Mouse (Mus musculus) midbrain, embryonic 16.5 days (tissue): ENCODE results near the gene Tapt1. TPM values are rescaled to one million over a fixed set of nuclear protein-coding genes. Genes with fewer than 3 reads are reported as not detected.

ENCODE experiments used
- ATAC-seq: fragments of 200-750 bp; cut with Nextera tagmentation; 2 replicates; pipeline ENCODE4 v1.8.0; 2017; ENCODE audit warnings: moderate TSS enrichment
- H3K27ac ChIP-seq: fragments of 300-500 bp; sonication (generic); 2 replicates; pipeline ENCODE4 v1.5.1; 2014; ENCODE audit warnings: mild to moderate bottlenecking, low read length, mixed read lengths
- H3K27me3 ChIP-seq: fragments of 300-500 bp; sonication (generic); 2 replicates; pipeline ENCODE4 v1.6.1; 2014; ENCODE audit warnings: low read depth, low read length, mixed read lengths; ENCODE audit not compliant: control insufficient read depth, insufficient read depth
- H3K36me3 ChIP-seq: fragments of 300-500 bp; sonication (generic); 2 replicates; pipeline ENCODE4 v1.6.1; 2014; ENCODE audit warnings: mild to moderate bottlenecking, low read length, moderate library complexity, mixed read lengths; ENCODE audit not compliant: control insufficient read depth, insufficient read depth
- H3K4me1 ChIP-seq: fragments of 300-500 bp; sonication (generic); 2 replicates; pipeline ENCODE4 v1.6.1; 2014; ENCODE audit warnings: mild to moderate bottlenecking, low read length, mixed read lengths; ENCODE audit not compliant: control insufficient read depth, insufficient read depth
- H3K4me2 ChIP-seq: fragments of 300-500 bp; sonication (generic); 2 replicates; pipeline ENCODE4 v1.6.1; 2014; ENCODE audit warnings: mild to moderate bottlenecking, low read length, mixed read lengths
- H3K4me3 ChIP-seq: fragments of 300-500 bp; sonication (generic); 2 replicates; pipeline ENCODE4 v1.5.1; 2014; ENCODE audit warnings: low read depth, mild to moderate bottlenecking, low read length, moderate library complexity, mixed read lengths
- H3K9ac ChIP-seq: fragments of 300-500 bp; sonication (generic); 2 replicates; pipeline ENCODE4 v1.6.1; 2014; ENCODE audit warnings: low read depth, low read length, mixed read lengths
- H3K9me3 ChIP-seq: fragments of 300-500 bp; sonication (generic); replicated peaks from 2 replicates; pipeline ENCODE4 v1.6.1; 2014; ENCODE audit warnings: mild to moderate bottlenecking, low read length, mixed read lengths; ENCODE audit not compliant: control insufficient read depth, poor library complexity, severe bottlenecking
- WGBS: fragments of 180-500 bp; shearing (Covaris S2); extraction: QIAGEN DNeasy Blood & Tissue Kit; methylation state at CpG from one replicate; pipeline ENCODE4 v1.1.7; 2014; 5-methylcytosine and 5-hydroxymethylcytosine counted together
- polyA plus RNA-seq: library from polyadenylated mRNA; unstranded; fragments of >200 nt; fragmentation: Nextera tagmentation; extraction: Ambion mirVana; gene quantifications from 2 replicates; pipeline ENCODE4 v1.2.1, GENCODE M21; 2015

Tapt1 gene
- polyA plus RNA-seq, 1 experiment from 2014 or later = 30.8 TPM

- H3K4me3 ChIP-seq = no peak overlapping the region
- H3K36me3 ChIP-seq = no peaks in the 10 kb centered on the region
- H3K27ac ChIP-seq = no peak overlapping the region
- no peaks in the 10 kb centered on the region for H3K9me3 ChIP-seq
- no peak for ATAC-seq
- no peaks in the 10 kb centered on the region for H3K27me3 ChIP-seq
- no peaks in the 10 kb centered on the region for H3K4me1 ChIP-seq
- H3K4me2 ChIP-seq = no peak overlapping the region
- H3K9ac ChIP-seq = no peak overlapping the region
- 71% methylated on average over 7 of the region's 7 CpGs for WGBS
Observed at GRCm38 (mm10) chr5:44239187-44240136, 13.0 kb upstream of the Tapt1 start.

- no peak for ATAC-seq
- WGBS = 95% methylated on average over 7 of the region's 7 CpGs
- no peak overlapping the region for H3K27ac ChIP-seq
- H3K36me3 ChIP-seq = no peaks in the 10 kb centered on the region
- no peaks in the 10 kb centered on the region for H3K27me3 ChIP-seq
- no peak overlapping the region for H3K4me2 ChIP-seq
- no peaks in the 10 kb centered on the region for H3K4me1 ChIP-seq
- no peaks in the 10 kb centered on the region for H3K9me3 ChIP-seq
- H3K4me3 ChIP-seq = no peak overlapping the region
- no peak overlapping the region for H3K9ac ChIP-seq
Observed at GRCm38 (mm10) chr5:44238201-44238600, 11.8 kb upstream of the Tapt1 start.

GRCm38 (mm10) chr5:44234606-44235005 lies 8.2 kb upstream of the Tapt1 start:
- no peak overlapping the region for H3K9ac ChIP-seq
- H3K36me3 ChIP-seq = no peaks in the 10 kb centered on the region
- ATAC-seq = no peak
- no peak overlapping the region for H3K27ac ChIP-seq
- H3K9me3 ChIP-seq = no peaks in the 10 kb centered on the region
- H3K27me3 ChIP-seq = no peaks in the 10 kb centered on the region
- no peaks in the 10 kb centered on the region for H3K4me1 ChIP-seq
- 88% methylated on average over 7 of the region's 7 CpGs for WGBS
- H3K4me3 ChIP-seq = no peak overlapping the region
- H3K4me2 ChIP-seq = no peak overlapping the region

- 87% methylated on average over 3 of the region's 3 CpGs for WGBS
- ATAC-seq = no peak
- no peaks in the 10 kb centered on the region for H3K9me3 ChIP-seq
Observed at GRCm38 (mm10) chr5:44233933-44234332, 7.5 kb upstream of the Tapt1 start.

GRCm38 (mm10) chr5:44228756-44229155 lies 2.3 kb upstream of the Tapt1 start:
- Histone ChIP-seq H3K4me1 (peaks cover 23% of the 10 kb centered on the region), H3K27me3 (no peaks in the 10 kb centered on the region), H3K4me2 (no peak overlapping the region), H3K36me3 (no peaks in the 10 kb centered on the region), H3K4me3 (no peak overlapping the region), H3K9ac (no peak overlapping the region), H3K27ac (no peak overlapping the region), H3K9me3 (no peaks in the 10 kb centered on the region)
- 75% methylated on average over 4 of the region's 4 CpGs for WGBS
- no peak for ATAC-seq

More at GRCm38 (mm10) chr5:44233933-44234332, 7.5 kb upstream of the Tapt1 start:
- Histone ChIP-seq H3K4me1 (no peaks in the 10 kb centered on the region), H3K27ac (no peak overlapping the region), H3K36me3 (no peaks in the 10 kb centered on the region), H3K4me3 (no peak overlapping the region), H3K4me2 (no peak overlapping the region), H3K9ac (no peak overlapping the region), H3K27me3 (no peaks in the 10 kb centered on the region)

GRCm38 (mm10) chr5:44228323-44228722 lies 1.9 kb upstream of the Tapt1 start:
- no peak overlapping the region for H3K4me2 ChIP-seq
- H3K4me1 ChIP-seq = peaks cover 23% of the 10 kb centered on the region
- no peak overlapping the region for H3K27ac ChIP-seq
- no peak overlapping the region for H3K9ac ChIP-seq
- H3K4me3 ChIP-seq = no peak overlapping the region
- H3K36me3 ChIP-seq = no peaks in the 10 kb centered on the region
- H3K27me3 ChIP-seq = no peaks in the 10 kb centered on the region
- whole genome bisulfite sequencing = 73% methylated on average over 1 of the region's 1 CpGs
- H3K9me3 ChIP-seq = no peaks in the 10 kb centered on the region
- no peak for ATAC-seq

- 6% methylated on average over 6 of the region's 6 CpGs for WGBS
- H3K36me3 ChIP-seq = no peaks in the 10 kb centered on the region
- H3K4me3 ChIP-seq = peak overlapping the region; percentile 89
- peak overlapping the region; percentile 96 for H3K27ac ChIP-seq
- H3K4me1 ChIP-seq = peaks cover 25% of the 10 kb centered on the region
- peak overlapping the region; percentile 85 for H3K4me2 ChIP-seq
- H3K9me3 ChIP-seq = no peaks in the 10 kb centered on the region
- H3K9ac ChIP-seq = peak overlapping the region; percentile 89
- no peaks in the 10 kb centered on the region for H3K27me3 ChIP-seq
- ATAC-seq = no peak
Observed at GRCm38 (mm10) chr5:44227462-44227840, 1.0 kb upstream of the Tapt1 start.

GRCm38 (mm10) chr5:44225911-44226520 lies 410 bp downstream of the Tapt1 start:
- peak overlapping the region; percentile 96 for H3K27ac ChIP-seq
- H3K4me3 ChIP-seq = peak overlapping the region; percentile 89
- WGBS = under 1% methylated on average over 60 of the region's 72 CpGs
- H3K9me3 ChIP-seq = no peaks in the 10 kb centered on the region
- H3K4me2 ChIP-seq = peak overlapping the region; percentile 74
- H3K36me3 ChIP-seq = no peaks in the 10 kb centered on the region
- ATAC-seq = no peak; the same call in 1 of the 2 replicates
- peaks cover 25% of the 10 kb centered on the region for H3K4me1 ChIP-seq
- no peaks in the 10 kb centered on the region for H3K27me3 ChIP-seq
- peak overlapping the region; percentile 89 for H3K9ac ChIP-seq
